Mouse (Mus musculus) right cerebral cortex, postnatal 14 days (tissue): ENCODE measurements around the gene Sap30bp.

Experiments
- DNase-seq: peaks from one replicate; pipeline ENCODE4 v3.0.0; 2022

Gene Sap30bp

GRCm38 (mm10) chr11:116004840-116005700 is 72.0 kb downstream of the Sap30bp start:
- DNase-seq = peak; percentile 71

- DNase-seq = no peak
These were observed 72.8 kb downstream of the Sap30bp start for GRCm38 (mm10) chr11:116005701-116006419.

- no peak for DNase-seq
These were observed 74.2 kb downstream of the Sap30bp start for GRCm38 (mm10) chr11:116007095-116007850.

- DNase-seq = no peak
These were observed 75.3 kb downstream of the Sap30bp start for GRCm38 (mm10) chr11:116008411-116008810.

- DNase-seq = no peak
These were observed 75.8 kb downstream of the Sap30bp start for GRCm38 (mm10) chr11:116008832-116009375.

GRCm38 (mm10) chr11:116009661-116010060 is 76.6 kb downstream of the Sap30bp start:
- no peak for DNase-seq

- DNase-seq = no peak
These were observed 77.1 kb downstream of the Sap30bp start for GRCm38 (mm10) chr11:116010146-116010545.

- DNase-seq = no peak
These were observed 77.9 kb downstream of the Sap30bp start for GRCm38 (mm10) chr11:116010948-116011347.

- no peak for DNase-seq
These were observed 78.6 kb downstream of the Sap30bp start for GRCm38 (mm10) chr11:116011529-116012261.

- peak; percentile 78 for DNase-seq
These were observed 79.3 kb downstream of the Sap30bp start, which contains the start of gene Galk1 for GRCm38 (mm10) chr11:116012262-116012947. TSS of gene Galk1 (minus strand) at chr11:116012719.

GRCm38 (mm10) chr11:116014821-116015220 is 81.7 kb downstream of the Sap30bp start:
- DNase-seq = no peak
